Mouse (Mus musculus): Measurements from ENCODE around the gene Ccdc13.
A peak's percentile ranks its signal among the peaks of the same experiment; 100 is the strongest.

Ccdc13 gene

DNA sequence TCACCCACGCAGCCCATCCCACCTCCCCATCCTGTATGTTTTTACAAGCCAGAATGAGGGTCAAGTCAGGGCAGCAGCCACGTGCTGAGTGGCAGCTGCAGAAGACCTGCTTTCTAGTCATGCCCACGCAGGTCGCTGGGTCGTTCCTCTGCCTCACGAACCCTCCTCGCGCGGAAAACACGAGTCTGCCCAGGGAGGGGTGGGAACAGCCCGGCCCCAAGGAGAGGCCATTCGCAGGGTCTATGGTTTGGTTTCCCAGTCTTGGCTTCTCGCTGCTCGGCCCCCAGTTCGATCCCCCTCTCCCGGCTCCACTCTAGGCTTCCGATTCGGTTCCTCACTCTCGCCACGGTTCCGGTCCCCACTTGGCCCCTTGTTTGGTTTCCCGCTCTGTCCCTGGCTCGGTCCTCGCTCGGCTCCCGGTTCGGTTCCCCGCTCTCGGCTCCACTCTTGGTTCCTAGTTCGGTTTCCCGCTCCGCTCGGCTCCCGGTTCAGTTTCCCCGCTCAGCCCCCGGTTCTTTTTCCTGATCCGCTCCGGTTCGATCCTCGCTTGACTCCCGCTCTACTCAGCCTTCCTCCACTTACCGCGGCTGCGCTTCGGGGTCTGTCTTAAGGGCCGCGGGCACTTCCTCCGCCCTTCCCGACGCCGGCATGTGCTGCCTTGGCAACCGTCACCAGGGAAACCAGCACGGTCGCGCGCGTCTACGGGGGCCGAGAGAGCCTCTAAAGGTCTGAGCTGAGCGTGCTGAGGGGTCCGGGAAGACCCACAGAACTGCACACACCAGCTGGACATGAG, at the start of gene Ccdc13:
Gene Ccdc13 (minus strand): TSS at position 633 of the 793 bp plus-strand sequence.
- DNase-seq (ENCODE audit: low spot score) = peak; percentile 83

DNA sequence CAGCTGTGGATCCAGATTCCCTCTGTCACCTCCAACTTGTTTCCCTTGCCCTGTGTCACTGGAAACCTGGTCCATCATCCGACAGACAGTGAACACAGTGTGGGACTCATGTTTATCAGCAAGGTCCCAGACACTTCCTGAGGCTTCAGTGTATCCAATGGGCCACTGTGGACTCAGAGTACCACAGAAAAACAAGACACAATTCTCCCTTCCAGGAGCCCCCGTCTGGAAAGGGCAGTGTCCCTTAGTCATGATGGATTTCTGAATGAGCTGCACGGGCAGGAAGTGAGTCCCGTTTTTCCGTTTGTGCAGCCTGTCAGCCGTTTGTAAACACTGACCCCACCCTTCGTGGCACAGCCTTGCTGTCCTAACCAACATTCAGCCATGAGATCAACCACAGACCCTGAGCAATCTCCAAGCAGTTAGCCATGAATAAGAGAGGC, 42.8 kb upstream of the Ccdc13 start:
- no peak for DNase-seq (ENCODE audit: low spot score)

DNA sequence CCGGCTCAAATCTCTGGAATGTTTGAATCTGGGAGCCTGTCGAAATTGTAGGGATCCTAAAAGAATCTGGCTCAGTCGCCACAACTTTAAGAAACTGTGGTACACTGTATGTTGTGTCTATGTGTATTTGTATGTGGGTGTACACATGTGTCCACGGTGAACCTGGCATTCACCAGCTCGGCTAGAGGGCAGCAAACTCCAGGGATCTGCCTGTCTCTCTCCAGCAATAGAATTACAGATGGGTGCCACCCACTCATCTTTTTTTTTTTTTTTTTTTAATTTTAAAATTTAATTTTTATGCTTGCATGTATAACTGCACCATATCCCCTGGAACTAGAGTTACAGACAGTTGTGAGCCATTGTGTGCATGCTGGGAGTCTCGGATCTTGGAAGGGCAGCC, 42.0 kb upstream of the Ccdc13 start:
- DNase-seq (ENCODE audit: low spot score) = peak; percentile 55

DNA sequence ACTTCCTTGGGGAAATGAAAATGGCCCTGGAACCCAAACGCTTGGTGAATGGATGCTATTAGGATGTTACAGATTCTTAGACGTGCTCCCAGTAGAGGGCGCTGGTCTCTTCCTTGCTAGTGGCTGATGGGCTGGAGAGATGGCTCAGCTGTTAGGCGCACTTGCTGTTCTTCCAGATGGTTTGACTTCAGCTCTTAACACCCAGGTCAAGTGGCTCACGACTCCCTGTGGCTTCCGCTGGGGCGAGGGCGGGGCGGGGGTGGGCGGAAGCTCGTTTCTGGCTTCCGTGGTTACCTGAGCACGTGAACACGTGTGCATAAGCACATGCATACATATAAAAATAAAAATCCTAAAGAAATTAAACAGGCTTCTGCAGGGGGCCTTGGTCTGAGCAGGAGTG, 41.6 kb upstream of the Ccdc13 start:
- peak; percentile 81 for DNase-seq (ENCODE audit: low spot score)

DNA sequence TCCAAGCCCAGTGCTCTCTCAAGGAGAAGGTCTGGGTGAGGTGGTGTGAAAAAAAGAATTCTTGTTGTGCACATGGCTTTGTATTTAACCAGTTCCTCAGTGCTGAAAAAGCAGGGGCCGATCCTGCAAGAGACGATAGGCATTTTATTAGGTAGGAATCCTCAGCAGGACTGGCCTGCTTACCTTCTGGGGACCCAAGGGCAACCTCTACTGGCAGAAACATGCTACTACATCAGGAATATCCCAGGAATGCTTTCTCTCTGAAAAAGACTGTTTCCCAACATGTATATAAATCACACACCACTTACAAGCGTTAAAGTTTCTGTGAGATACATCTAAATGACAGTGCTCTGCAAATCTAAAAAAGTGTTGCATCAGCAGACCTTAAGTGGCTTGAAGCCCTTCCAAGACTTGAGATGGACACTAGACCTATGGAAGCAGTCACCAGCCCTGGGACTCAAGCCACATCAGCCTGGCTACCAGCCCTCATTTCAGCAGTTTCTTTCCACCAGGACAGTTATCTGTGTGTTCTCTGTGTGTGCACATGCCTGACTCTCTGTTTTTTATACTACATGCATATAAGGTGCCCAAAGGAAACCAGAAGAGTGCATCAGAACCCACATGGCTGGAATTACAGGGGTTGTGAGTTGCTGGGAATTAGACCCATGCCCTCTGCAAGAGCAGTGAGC, 37.9 kb upstream of the Ccdc13 start:
- peak; percentile 78 for DNase-seq (ENCODE audit: low spot score)

DNA sequence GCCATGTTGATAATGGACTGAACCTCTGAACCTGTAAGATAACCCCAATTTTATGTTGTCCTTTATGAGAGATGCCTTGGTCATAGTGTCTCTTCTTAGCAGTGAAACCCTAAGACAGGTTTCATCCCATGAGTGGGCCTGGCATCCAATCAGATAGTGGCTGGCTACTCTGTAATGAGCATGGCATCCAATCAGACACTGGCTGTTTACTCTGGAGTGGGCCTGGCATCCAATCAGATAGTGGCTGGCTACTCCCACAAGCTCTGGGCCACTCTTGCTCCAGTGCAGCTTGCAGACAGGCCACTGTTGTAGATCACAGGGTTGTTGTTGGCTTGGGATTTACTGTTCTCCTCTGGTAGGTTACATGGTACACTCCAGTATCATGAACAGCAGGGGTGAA, 34.3 kb upstream of the Ccdc13 start:
- DNase-seq (ENCODE audit: low spot score) = no peak

DNA sequence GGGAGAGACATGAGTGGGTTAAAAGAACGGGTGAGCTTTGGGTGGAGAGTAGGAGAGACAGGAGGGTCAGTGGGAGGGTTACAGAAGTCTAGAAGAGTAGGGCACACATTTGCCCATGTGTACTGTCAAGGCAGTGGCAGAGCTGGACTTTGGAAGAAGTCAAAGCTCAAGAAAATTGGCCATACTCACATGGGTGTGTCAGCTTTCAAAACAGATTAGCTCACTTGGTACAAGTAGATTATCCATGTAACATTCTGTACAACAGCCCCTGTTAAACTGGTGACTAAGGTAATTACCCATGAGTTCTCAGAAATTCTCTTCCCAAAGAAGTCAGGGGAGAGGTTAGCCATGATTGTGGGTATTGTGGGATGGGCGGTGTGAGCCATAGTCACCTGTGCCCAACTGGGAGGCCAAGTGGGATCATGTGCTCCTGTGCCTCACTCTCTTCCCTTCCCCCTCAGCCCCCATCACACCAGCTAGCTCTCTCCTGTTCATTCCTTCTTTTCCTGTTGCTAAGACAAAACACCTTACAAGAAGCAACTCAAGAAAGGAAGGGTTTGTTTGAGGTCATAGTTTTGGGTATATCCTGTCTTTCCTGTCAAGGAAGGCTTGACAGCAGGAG, 32.9 kb upstream of the Ccdc13 start:
- DNase-seq (ENCODE audit: low spot score) = no peak

DNA sequence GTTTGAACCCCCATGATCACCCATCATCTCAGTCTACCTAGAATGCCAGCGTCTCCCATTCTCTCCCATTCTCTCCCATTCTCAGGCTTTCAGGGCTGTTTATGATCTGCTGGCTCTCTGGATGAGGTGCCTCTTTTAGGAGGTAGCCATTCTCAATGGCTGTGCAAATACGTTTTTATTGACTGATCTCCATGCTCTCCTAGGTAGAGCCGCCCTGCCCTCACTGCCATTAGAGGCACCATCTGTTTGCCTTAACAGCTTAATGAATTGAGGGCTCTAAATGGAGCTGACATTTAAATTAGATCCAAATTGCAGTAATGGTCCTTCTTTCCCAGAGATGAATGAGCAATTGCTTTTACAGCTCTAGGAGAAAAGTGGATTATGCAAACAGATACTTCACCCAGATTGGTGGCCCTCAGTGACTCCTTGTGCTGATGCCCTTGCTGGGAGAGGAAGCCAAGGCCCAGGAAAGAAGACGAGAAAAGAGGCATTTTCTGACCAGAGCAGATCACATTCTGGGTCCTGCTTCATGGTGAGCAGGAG, 30.8 kb upstream of the Ccdc13 start:
- DNase-seq (ENCODE audit: low spot score) = no peak

DNA sequence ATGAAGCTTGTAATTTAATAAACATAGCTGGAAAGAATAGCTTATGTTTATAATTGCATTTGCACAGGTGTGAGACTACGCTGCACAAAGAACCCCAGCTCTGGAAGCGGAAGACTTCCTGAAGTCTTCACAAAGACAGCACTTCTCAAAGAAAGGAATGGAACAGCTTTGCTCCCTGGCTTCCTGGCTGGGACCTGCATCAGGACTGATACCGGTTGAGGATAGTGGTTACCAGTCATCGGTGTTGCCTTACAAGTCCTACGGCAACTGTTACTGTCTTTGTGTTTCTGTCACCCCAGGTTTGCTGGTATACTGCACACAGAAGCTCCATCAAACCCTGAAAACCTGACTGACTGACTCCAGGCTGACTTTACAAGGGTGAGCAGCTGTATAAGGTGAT, 30.2 kb upstream of the Ccdc13 start:
- no peak for DNase-seq (ENCODE audit: low spot score)

DNA sequence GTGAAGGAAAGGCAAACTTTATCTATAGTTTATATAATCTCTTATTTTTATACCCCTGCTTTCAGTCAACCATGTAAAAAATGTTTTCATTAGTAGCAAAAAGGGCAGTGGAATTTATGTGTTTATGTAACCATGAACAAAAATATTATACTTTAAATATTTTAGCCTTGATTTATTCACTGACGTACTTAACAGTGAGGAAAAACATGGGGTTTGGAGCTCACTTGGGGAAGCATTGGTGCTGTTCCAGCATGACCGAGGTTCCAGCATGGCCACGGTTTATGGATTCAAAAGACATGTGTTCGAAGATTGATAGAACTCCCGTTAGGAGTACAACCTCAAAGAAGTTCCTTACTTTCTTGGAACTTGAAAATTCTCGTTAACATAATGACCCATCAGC, 29.0 kb upstream of the Ccdc13 start:
- no peak for DNase-seq (ENCODE audit: low spot score)

DNA sequence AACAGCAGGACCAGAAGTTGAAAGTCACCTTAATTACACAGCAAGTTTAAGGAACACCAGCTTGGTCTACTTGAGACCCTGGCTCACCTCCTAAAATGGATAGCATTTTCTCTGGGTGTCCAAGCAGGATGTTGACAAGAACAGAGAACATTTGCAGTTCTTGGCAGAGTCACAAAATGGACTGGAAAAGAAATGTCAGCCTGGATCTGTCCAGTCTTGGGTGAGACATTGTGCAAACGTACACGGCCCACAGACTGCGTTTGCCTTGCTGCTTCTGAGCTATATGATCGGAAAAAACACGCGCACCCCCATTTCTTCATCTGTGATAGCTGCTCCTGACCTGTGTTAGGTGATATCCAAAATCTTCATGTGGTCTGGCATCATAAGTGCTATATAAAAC, 28.4 kb upstream of the Ccdc13 start:
- DNase-seq (ENCODE audit: low spot score) = no peak

DNA sequence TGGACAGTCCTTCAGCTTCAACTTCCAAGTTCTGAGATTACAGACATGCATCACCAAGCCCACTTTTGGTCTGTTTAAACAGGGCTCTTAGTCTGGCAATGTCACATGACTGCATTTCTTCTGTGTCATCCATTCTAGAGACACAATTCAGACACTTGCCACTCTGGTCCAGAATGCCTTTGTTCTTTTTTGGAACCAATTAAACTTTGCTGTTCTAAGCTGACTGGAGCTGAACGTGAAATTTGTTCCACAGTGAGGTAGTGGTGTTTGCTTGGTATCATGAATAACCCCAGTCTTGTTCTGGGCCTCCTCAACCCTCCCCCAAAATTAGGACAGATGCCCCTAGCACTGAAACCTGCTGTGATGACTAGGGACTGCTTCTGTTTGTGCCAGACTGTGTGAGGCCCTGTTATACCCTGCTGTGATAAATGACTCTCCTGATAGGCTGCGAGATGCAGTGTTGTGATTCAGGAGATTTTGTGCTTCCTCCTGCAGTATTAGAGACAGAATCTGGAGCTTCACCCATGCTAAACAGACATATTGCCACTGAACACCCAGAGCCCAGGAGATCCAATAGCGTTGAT, 26.3 kb upstream of the Ccdc13 start:
- DNase-seq (ENCODE audit: low spot score) = no peak

DNA sequence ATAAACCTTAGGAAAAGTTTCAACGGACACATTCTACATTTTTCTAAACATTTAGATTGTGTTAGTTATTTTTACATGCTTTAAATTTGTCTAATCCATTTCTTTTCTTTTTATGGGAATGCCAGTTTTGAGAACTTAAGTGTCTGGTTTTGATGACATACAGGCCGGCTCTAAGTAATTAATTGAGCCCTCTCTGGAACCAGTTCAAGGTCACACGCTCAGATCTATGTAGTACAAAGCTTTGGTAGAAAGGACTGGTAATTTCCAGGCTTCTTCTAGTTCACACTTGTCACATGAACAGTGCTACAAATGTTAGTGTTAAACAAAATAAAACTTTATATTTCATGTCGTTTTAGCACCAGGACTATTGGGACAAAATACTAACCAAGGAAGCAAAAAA, 25.6 kb upstream of the Ccdc13 start:
- no peak for DNase-seq (ENCODE audit: low spot score)

DNA sequence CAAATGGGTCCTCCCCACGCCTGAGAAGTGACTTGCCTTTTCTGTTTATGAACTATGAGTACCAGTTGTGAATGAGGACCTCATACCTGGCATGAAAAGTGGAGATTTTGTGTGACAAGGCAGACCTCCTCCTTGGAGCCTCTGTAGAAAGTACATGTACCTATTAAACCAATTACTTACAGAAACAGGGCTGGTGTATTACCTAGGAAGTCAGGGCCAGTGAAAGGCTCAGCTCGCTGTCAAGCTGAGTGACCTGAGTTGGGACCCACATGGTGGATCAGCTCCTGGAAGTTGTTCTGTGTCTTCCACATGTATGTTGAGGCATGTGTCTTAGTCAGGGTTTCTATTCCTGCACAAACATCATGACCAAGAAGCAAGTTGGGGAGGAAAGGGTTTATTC, 21.7 kb upstream of the Ccdc13 start:
- DNase-seq (ENCODE audit: low spot score) = no peak

DNA sequence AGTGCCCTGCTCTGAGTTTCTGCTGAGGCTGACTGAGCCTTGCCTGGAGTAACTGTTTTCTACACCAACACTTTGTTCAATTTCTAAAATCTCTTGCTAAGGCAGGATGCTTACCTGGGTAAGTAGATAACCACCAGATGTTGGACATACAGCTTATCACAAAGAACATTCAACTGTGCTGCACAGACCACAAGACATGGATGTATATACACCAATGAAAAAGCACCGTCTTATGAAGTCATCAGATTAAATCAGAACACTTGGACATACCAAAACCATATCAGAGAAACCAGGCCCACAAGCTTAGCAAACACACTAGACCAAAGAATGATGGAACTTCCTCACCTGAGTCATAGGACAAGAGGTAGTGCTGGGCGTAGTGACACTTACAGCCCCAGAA, 20.1 kb upstream of the Ccdc13 start:
- DNase-seq (ENCODE audit: low spot score) = no peak

DNA sequence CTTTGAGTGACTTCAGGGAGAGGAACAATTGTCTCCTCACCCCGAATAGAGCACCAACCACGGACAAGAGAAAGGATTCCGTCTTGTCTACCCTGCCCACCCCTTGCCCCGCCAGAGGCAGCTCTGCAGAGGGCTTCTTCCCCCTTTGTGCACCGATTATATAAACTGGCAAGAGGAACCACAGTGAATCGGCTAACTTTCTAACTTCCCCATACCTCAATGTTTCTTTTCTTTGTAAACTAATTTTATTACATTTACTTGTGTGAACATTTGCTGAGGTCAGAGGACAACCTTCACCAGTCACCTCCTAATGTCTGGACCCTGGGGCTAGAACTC, 18.9 kb upstream of the Ccdc13 start, which contains the start of gene Higd1a:
Gene Higd1a (minus strand): TSS at position 210 of the 336 bp plus-strand sequence.
- no peak for DNase-seq (ENCODE audit: low spot score)

DNA sequence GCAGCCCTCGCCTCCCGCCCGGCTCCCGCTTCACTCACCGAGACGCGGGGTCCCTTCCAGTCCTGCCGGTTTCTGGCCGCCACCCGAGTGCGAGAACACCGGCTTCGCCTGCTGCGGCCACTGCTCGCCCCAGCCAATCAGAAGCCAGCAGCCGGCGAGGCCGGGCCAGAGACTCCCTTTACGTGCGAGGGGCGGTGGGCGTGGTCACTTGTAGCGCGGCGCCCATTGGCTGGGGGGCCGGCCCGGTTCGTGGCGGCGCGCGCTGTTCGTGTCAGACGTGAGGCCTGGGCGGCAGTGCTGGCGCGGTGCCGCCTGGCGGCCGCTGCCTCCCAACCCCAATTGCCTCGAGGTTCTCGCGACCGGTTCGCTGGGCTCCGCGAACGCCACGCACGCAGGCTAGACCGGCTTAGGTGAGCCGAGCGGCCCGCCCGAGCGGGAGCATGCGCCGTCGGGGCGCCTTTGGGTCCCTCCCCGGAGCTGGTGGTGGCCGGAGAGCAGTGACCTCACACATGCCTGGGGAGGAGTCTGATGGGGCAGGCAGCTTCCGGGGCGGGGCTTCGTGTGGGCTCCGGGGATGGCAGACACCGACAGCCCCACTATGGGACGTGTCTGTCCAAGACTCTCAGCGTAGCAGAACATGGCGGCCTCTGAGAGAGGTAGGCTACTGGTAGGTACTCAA, 18.4 kb upstream of the Ccdc13 start:
- DNase-seq (ENCODE audit: low spot score) = peak; percentile 97

DNA sequence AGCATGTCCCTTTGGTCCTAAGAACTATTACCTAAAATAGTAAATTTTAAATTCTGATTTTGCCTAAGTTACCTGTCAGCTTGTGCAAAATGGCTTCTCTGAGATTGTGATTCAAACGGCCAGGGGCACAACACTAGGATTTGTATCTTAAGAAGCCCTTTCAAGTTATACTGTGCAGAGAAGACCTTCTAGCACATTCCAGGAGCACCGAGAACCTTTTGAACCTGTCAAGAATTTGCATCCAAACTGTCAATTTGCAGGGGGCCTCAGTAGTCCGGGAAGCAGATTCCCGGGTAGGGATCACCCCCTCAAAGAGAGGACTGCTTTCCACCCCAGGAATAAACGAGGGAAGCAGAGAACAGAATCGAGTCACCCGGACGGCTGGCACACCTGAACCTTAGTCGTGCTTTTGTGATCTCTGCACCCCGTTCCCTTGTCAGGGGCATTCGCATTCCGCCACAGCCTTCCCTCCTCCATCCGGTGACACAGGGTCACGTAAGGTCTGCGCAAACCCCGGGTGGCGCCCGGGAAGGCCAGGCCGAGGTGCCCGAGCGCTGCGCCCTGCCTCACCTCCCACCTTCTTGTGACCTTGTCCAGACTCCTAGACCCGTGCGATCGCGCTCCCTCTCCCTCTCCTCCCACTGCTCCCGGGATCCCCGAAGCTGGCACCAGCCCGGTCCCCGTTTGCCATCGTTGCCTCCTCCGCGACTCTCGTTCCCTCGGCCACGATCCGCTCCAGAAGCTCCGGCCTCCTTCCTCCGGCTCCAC, 17.6 kb upstream of the Ccdc13 start:
- DNase-seq (ENCODE audit: low spot score) = no peak

DNA sequence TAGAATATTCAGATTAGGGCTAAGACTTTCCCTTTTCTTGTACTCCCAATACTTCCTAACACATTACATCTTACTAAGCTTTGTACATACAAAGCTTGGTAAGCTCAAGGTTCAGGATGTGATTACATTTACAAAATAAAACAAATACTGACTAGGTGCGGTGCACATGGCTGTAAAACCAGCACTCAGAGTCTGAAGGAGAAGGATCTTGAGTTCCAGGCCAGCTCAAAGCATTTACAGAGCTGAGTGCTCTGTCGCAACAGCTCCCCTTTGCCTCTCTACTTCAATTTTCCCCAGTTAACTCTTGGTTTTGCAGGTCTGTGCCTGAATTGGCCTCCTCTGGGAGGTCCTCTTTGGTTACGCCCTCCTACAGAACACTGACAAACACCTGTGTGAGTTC, 15.0 kb upstream of the Ccdc13 start:
- DNase-seq (ENCODE audit: low spot score) = no peak

DNA sequence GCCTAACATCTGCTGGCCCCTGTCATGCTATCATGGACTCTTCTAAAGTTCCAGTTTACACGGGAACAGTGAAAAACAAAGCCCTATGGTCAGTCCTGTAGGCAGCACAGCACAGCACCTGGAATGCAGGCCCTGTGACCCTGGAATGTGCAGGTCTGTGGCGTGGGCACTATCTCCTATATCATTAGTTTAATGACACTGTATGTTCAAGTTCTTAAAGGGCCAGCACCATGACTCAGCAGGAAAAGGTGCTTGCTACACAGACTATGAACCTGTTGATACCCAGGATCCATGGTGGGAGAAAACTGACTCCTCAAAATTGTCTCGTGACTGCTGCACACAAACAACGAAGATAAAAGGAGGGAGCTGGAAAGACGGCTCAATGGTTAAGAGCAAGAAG, 8.6 kb upstream of the Ccdc13 start:
- no peak for DNase-seq (ENCODE audit: low spot score)

DNA sequence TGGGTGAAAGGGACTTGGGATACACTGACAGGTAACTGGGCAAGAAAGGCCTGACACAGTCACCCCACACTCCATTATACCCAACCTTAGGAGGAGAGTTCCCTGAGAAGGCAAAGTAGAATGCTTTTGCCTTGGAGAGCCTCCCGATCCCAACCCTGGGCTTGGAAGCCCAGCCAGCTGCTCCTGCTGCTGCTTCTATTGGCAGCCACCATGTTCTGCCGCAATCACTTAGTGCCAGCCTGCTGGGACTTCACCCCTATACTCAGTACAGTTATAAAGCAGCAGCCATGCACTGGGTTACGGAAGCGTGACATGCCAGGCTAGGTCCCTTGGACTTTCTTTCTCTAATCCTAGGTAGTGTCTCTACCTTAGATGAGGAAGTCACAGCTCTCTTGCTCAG, 7.9 kb upstream of the Ccdc13 start:
- DNase-seq (ENCODE audit: low spot score) = no peak

All from layer of hippocampus, adult 11-12 months (tissue).